Mouse (Mus musculus) lung, postnatal 0 days (tissue): Measurements from ENCODE around the gene Zmat5.

Experiments
- CTCF ChIP-seq: IDR thresholded peaks from 2 replicates; pipeline ENCODE4 v1.5.1; 2016; ENCODE audit warnings: antibody characterized with exemption, mild to moderate bottlenecking
- EP300 ChIP-seq: IDR thresholded peaks from 2 replicates; pipeline ENCODE4 v1.6.1; 2016; ENCODE audit warnings: antibody characterized with exemption, mild to moderate bottlenecking, control low read depth

DNA sequence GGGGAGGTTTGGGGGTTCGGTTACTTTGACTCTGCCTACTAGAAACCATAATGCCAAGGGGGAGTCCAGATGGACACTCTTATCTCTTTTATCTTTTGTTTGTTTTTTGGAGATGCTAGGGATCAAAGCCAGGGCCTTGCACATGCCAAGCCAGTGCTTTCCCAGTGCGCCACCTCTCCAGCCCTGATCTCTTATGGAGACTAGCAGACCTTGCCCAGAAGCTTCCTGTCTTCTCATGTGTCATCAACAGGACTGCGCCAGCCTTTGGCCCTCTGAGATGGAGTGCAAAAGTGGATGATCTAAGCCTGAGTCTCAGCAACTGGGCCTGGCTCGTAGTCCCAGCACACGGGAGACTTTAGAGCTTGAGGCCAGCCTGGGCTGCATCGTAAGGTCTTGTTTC, 28.8 kb upstream of the Zmat5 start:
- TF ChIP-seq CTCF (no peak), EP300 (no peak)
